8 mouse cellular contexts compared by ENCODE assay signal in the genomic region with DNA sequence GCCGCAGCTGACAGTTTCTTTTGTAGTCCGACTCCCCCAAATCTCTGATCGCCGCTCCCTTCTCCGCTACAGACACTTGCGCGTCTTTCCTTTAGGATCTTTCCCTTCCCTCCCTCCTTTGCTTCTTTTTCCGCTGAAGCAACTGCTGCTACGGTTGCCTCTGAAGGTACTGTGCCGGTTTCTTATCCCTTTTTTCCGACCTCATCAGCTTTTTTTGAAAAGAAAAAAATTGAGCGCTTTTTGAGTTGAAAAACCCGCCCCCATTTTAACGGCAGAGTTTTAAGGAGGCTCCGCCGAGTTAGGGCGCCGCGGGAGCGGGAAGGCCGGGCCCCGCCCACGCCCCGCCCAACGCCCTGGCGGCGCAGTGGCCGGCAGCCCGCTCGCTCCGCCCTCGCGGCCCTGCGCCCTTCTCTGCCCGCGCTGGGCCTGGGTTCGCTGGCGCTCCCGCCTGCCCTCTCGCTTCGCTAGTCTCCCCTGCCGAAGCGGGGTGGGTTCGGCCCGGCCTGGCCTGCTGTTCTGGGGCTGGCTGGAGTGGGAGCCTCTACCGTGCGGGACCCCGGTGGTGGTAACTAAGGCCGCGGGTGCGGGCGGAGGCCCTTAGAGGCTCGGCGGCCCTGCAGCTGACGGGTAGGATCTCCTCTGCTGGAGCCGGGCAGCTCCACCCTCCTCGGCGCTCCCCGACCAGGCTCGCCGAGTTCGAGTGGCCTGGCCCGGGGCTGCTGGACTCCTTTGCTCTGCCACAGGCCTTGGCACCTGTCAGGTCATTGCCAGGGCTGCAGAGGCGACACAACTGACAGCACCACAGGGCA. TPM values are rescaled to one million over a fixed set of nuclear protein-coding genes. Genes with fewer than 3 reads are reported as not detected.
A peak's percentile ranks its signal among the peaks of the same experiment; 100 is the strongest.
DNase-seq lines count a peak whose midpoint lies in the region; ATAC-seq lines count a peak whose summit lies in the region.

Gene Cdkn2c, minus strand, starts transcription at position 729 of the 809 bp plus-strand sequence.

- H3K36me3 ChIP-seq in hindbrain, embryonic 11.5 days (ENCODE audit: control insufficient read depth, insufficient read depth, low read length) = no peaks in the 10 kb centered on the region

- ATAC-seq in hindbrain, embryonic 11.5 days (ENCODE audit: low FRiP score) = peak; percentile 95

- peak within 1 kb of the TSS; percentile 89 for H3K4me2 ChIP-seq in hindbrain, embryonic 11.5 days (replicated peaks; ENCODE audit: low read depth, low read length)

- H3K9me3 ChIP-seq in hindbrain, embryonic 11.5 days (ENCODE audit: control insufficient read depth, low read length) = no peaks in the 10 kb centered on the region

- peak within 1 kb of the TSS; percentile 36; the same call in 1 of the 2 replicates for H3K27ac ChIP-seq in hindbrain, embryonic 11.5 days (ENCODE audit: low read depth, low read length)

- DNase-seq in MN1 (ENCODE audit: low spot score) = peak; percentile 84
- peak; percentile 85 for DNase-seq in cerebellum, adult 9-10 months
- peak; percentile 64 to 75 for DNase-seq in frontal cortex, postnatal 10 days (ENCODE audit: low spot score in 2 of 2)
- peak; percentile 91 for DNase-seq in hindbrain, embryonic 11.5 days (ENCODE audit: low spot score)
- peak; percentile 74 to 84 for DNase-seq in layer of hippocampus, postnatal 10 days (ENCODE audit: low spot score in 2 of 2)
- peak; percentile 87 for DNase-seq in lung, postnatal 25 days (ENCODE audit: low spot score)
- DNase-seq in retina, adult 2 months (ENCODE audit: low read depth, low spot score) = peak; percentile 69
- DNase-seq in thymus, postnatal 36 days = peak; percentile 86 to 87

- H3K9ac ChIP-seq in hindbrain, embryonic 11.5 days (ENCODE audit: low read depth, low read length) = peak within 1 kb of the TSS; percentile 83

- WGBS in hindbrain, embryonic 11.5 days = under 1% methylated on average over 64 of the region's 64 CpGs

- peaks cover 2% of the 10 kb centered on the region; the same call in 1 of the 2 replicates for H3K4me1 ChIP-seq in hindbrain, embryonic 11.5 days (replicated peaks; ENCODE audit: control insufficient read depth, insufficient read depth, low read length)

- peaks cover 30% of the 10 kb centered on the region for H3K27me3 ChIP-seq in hindbrain, embryonic 11.5 days (ENCODE audit: control insufficient read depth, insufficient read depth, low read length)

- H3K4me3 ChIP-seq in hindbrain, embryonic 11.5 days (ENCODE audit: low read depth, low read length) = peak within 1 kb of the TSS; percentile 55

RNA-seq across cellular contexts. Expression of gene Cdkn2c, which starts in this region (rescaled TPM):
- polyA plus RNA-seq in hindbrain, embryonic 11.5 days (2014; fragmentation: Nextera tagmentation; extraction: Ambion mirVana) = 5.1 and 5.5 TPM in 2 replicates
- 1 to 10 TPM; 6.7 to 8.5 TPM for total RNA-seq in layer of hippocampus, postnatal 10 days (2021)

Comparison
In these comparisons a context has a peak if more than half of its experiments do, and no peak if none do; other contexts are left out.
1. Peak in every context shown above with its lines: DNase-seq, ATAC-seq, H3K4me3 ChIP-seq and H3K27ac ChIP-seq.